Comparison of ENCODE assay signal across 9 mouse cellular contexts in the genomic region with DNA sequence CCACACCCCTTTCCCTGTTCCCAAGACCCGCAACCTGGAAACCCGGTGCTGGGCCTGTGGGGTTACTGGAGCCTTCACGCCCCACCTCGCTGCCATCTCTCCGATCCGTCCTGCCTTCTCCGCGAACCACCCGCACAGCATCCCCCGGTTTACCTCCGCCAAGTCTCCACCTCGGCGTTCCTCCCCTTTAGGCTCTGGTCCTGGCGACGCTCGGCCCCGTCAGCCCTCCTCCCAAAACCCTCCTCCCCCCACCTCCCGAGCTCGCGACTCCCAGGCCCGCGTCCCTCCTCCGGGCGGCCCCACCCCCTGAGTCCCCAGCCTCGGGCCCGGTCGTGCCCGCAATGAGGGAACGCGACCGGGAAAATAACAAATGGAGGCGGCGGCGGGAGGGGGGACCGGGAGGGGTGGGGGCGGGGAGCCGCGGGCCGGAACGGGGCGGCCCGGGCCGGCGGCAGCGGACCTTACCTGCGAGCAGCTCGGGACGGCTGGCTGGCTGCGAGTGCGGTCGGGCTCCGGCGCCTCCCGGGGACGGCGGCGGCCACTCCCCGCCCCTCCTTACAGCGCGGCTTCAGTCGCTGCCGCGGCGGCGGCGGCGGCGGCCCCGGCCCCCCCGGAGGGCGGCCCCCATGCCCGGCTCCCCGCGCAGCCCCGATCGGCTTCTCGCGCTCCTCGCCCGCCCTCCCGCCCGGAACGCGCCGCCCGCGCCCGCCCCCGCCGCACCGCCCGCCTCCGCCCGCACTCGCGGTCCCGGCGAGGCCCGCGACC. TPM values are rescaled to one million over a fixed set of nuclear protein-coding genes. Genes with fewer than 3 reads are reported as not detected.
A peak's percentile ranks its signal among the peaks of the same experiment; 100 is the strongest.
DNase-seq lines count a peak whose midpoint lies in the region; ATAC-seq and TF ChIP-seq lines count a peak whose summit lies in the region.
"Had no signal": no experiment of that assay in that cellular context is flagged by ENCODE, and none has a peak within 500 bp of the region (broad histone marks: within the 10 kb centered on the region; RNA-seq: fewer than 3 reads in every experiment).

A gene (minus strand): TSS at position 191 of the 765 bp plus-strand sequence.
A gene (minus strand): TSS at position 694 of the 765 bp plus-strand sequence.

- peak within 1 kb of the TSS; percentile 92 for H3K9ac ChIP-seq in intestine, embryonic 14.5 days (ENCODE audit: low read length)
- peak within 1 kb of the TSS; percentile 58 for H3K9ac ChIP-seq in liver, embryonic 15.5 days

- ATAC-seq in intestine, embryonic 14.5 days (replicated peaks; ENCODE audit: low FRiP score, low TSS enrichment, low read depth) = peak; percentile 67
- peak; percentile 49 for ATAC-seq in liver, embryonic 15.5 days (ENCODE audit: insufficient read depth)

- peaks cover 36% of the 10 kb centered on the region for H3K4me1 ChIP-seq in intestine, embryonic 14.5 days (replicated peaks; ENCODE audit: control insufficient read depth, insufficient read depth, low read length)
- H3K4me1 ChIP-seq in liver, embryonic 15.5 days (replicated peaks) = peaks cover 41% of the 10 kb centered on the region

- no peaks in the 10 kb centered on the region for H3K9me3 ChIP-seq in intestine, embryonic 14.5 days (ENCODE audit: control insufficient read depth, low read length)
- H3K9me3 ChIP-seq in liver, embryonic 15.5 days (replicated peaks) = no peaks in the 10 kb centered on the region

- DNase-seq in MN1 (ENCODE audit: low spot score) = peak; percentile 80
- peak; percentile 81 to 83 for DNase-seq in cerebellum, postnatal 14 days
- DNase-seq in gastrocnemius, postnatal 4 days (ENCODE audit: low spot score in 2 of 2) = peak; percentile 56 to 81
- DNase-seq in intestine, embryonic 14.5 days (ENCODE audit: low spot score) = peak; percentile 85
- peak; percentile 82 for DNase-seq in neural tube, embryonic 10.5 days (ENCODE audit: extremely low spot score, low spot score)
- DNase-seq in frontal cortex, postnatal 25 days (ENCODE audit: low spot score in 2 of 2) = no peak

- TF ChIP-seq CTCF in C2C12 (IDR thresholded peaks at IDR 0.05; ENCODE audit: control insufficient read depth, insufficient read depth, insufficient read length) = no peak

- H3K4me2 ChIP-seq in intestine, embryonic 14.5 days (ENCODE audit: low read length) = peak within 1 kb of the TSS; percentile 70
- H3K4me2 ChIP-seq in liver, embryonic 15.5 days = peak within 1 kb of the TSS; percentile 77

- H3K4me3 ChIP-seq in C2C12 (ENCODE audit: insufficient read depth, poor library complexity, severe bottlenecking) = peak within 1 kb of the TSS; percentile 63
- peak within 1 kb of the TSS; percentile 80 for H3K4me3 ChIP-seq in intestine, embryonic 14.5 days (ENCODE audit: low read depth, low read length)
- H3K4me3 ChIP-seq in liver, embryonic 15.5 days (replicated peaks) = peak within 1 kb of the TSS; percentile 65

- H3K27me3 ChIP-seq in C2C12 (ENCODE audit: control insufficient read depth, insufficient read depth, insufficient read length) = no peaks in the 10 kb centered on the region
- no peaks in the 10 kb centered on the region for H3K27me3 ChIP-seq in intestine, embryonic 14.5 days (replicated peaks; ENCODE audit: control insufficient read depth, insufficient read depth, low read length)
- H3K27me3 ChIP-seq in liver, embryonic 15.5 days = peaks cover 82% of the 10 kb centered on the region

- 0% methylated on average over 62 of the region's 100 CpGs for WGBS in intestine, embryonic 14.5 days
- WGBS in liver, embryonic 15.5 days (ENCODE audit: insufficient replicate concordance) = 1% methylated on average over 48 of the region's 100 CpGs

- peaks cover 32% of the 10 kb centered on the region for H3K36me3 ChIP-seq in C2C12 (ENCODE audit: control insufficient read depth, insufficient read depth)
- H3K36me3 ChIP-seq in intestine, embryonic 14.5 days (ENCODE audit: control insufficient read depth, insufficient read depth, low read length) = peaks cover 7% of the 10 kb centered on the region
- H3K36me3 ChIP-seq in liver, embryonic 15.5 days (replicated peaks) = 0 out of 2 replicates have a peak, but pooled peaks cover 5% of the 10 kb centered on the region

- peaks cover 49% of the 10 kb centered on the region for H3K79me3 ChIP-seq in C2C12 (ENCODE audit: low read depth)

- peak within 1 kb of the TSS; percentile 95 for H3K27ac ChIP-seq in intestine, embryonic 14.5 days (ENCODE audit: low read depth)
- H3K27ac ChIP-seq in liver, embryonic 15.5 days (replicated peaks) = peak within 1 kb of the TSS; percentile 74

- peaks cover 60% of the 10 kb centered on the region for H3K79me2 ChIP-seq in C2C12 (ENCODE audit: control insufficient read depth, insufficient read depth)

- peak within 1 kb of the TSS; percentile 95 for H3ac ChIP-seq in C2C12 (ENCODE audit: control insufficient read depth, insufficient read length, low read depth)

TF ChIP-seq in C2C12, 6 proteins besides CTCF, POLR2A, EP300 and RAD21:
- no peak for TF ChIP-seq MAX (IDR thresholded peaks at IDR 0.05)
- no peak for TF ChIP-seq MYOD1 (IDR thresholded peaks at IDR 0.05; ENCODE audit: control insufficient read depth, insufficient read length, low read depth)
- TF ChIP-seq CEBPB (IDR thresholded peaks at IDR 0.05; ENCODE audit: low read depth) = no peak
- no peak for TF ChIP-seq USF1 (IDR thresholded peaks at IDR 0.05; ENCODE audit: low read depth)
- no peak for TF ChIP-seq FOSL1 (IDR thresholded peaks at IDR 0.05; ENCODE audit: insufficient read depth, low read length, poor library complexity, severe bottlenecking)
- no peak for TF ChIP-seq MYOG (IDR thresholded peaks at IDR 0.05; ENCODE audit: control insufficient read depth, extremely low read depth, insufficient read length)

RNA-seq across cellular contexts. Expression of the first gene that starts in this region (rescaled TPM):
- not detected for polyA plus RNA-seq in C2C12 (2012; fragmentation: generic; extraction: Trizol)
- total RNA-seq in gastrocnemius, postnatal 4 days (2021) = under 1 TPM in 1 of 2 experiments, not detected in 1; 0.83 TPM
- not detected in 2 replicates for polyA plus RNA-seq in intestine, embryonic 14.5 days (2014; fragmentation: Nextera tagmentation; extraction: Ambion mirVana)
- polyA plus RNA-seq in liver, embryonic 15.5 days (2015; fragmentation: Nextera tagmentation; extraction: Ambion mirVana) = not detected in 2 replicates
- total RNA-seq: layer of hippocampus, postnatal 36 days had no signal

RNA-seq across cellular contexts. Expression of the second gene that starts in this region (rescaled TPM):
- polyA plus RNA-seq in C2C12 (2012; fragmentation: generic; extraction: Trizol) = 47.0 TPM
- total RNA-seq in gastrocnemius, postnatal 4 days (2021) = 10 to 100 TPM; 52.9 to 66.5 TPM
- polyA plus RNA-seq in intestine, embryonic 14.5 days (2014; fragmentation: Nextera tagmentation; extraction: Ambion mirVana) = 12.1 TPM in 2 replicates
- 1.3 and 2.0 TPM in 2 replicates for polyA plus RNA-seq in liver, embryonic 15.5 days (2015; fragmentation: Nextera tagmentation; extraction: Ambion mirVana)

Comparison
In these comparisons a context has a peak if more than half of its experiments do, and no peak if none do; other contexts are left out.
1. DNase-seq: peak in MN1 (single experiment), cerebellum, postnatal 14 days (2 of 2), gastrocnemius, postnatal 4 days (2 of 2), intestine, embryonic 14.5 days (single experiment) and neural tube, embryonic 10.5 days (single experiment); none in frontal cortex, postnatal 25 days (0 of 2).
2. Peak in every context shown above with its lines, with median percentiles within 50 percentile points of each other: H3K4me3 ChIP-seq.